Mouse (Mus musculus): ENCODE data around the gene Rars. TPM values are rescaled to one million over a fixed set of nuclear protein-coding genes. Genes with fewer than 3 reads are reported as not detected.
"Not testable (repeated sequence)": the region's sequence is repeated elsewhere in the genome, so short reads cannot be mapped to it uniquely, and the experiment has no call there.

The Rars gene
- polyA plus RNA-seq, 1 experiment from 2014 or later, result 71.9 TPM

DNA sequence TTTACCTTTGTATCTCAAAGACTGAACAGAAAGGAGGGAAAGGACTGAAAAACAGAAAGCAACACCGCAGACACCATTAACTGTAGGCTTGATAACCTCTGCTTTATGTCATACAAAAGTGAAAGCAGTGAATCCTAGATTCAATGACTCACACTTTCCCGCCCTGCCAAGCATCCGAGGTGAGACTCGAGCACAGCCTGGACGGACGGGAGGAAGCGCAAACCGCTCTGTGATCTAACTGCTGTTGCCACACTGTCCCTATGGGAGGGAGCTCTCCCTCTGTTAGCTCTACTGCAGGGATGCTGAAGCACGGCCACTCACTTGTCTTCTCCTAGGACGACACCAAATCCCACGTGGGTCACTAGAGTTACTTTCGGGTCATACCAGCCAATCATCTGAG lies 18.0 kb downstream of the Rars start:
- 92% methylated on average over 12 of the region's 12 CpGs for WGBS
- H3K27me3 ChIP-seq (ENCODE audit: control insufficient read depth, insufficient read depth, low read depth, low read length), result no peaks in the 10 kb centered on the region
- ATAC-seq, result no peak
- H3K4me2 ChIP-seq (ENCODE audit: low read length), result no peak overlapping the region
- H3K4me3 ChIP-seq (ENCODE audit: low read depth, low read length), result no peak overlapping the region
- no peak overlapping the region for H3K27ac ChIP-seq (ENCODE audit: low read length)
- peaks cover 33% of the 10 kb centered on the region for H3K36me3 ChIP-seq (ENCODE audit: control insufficient read depth, insufficient read depth, low read length)
- no peaks in the 10 kb centered on the region for H3K9me3 ChIP-seq (replicated peaks; ENCODE audit: control insufficient read depth, low read length, poor library complexity, severe bottlenecking)
- H3K9ac ChIP-seq (ENCODE audit: low read depth, low read length), result no peak overlapping the region
- no peaks in the 10 kb centered on the region for H3K4me1 ChIP-seq (ENCODE audit: control insufficient read depth, insufficient read depth, low read length)

GRCm38 (mm10) chr11:35811458-35811857 lies 22.8 kb downstream of the Rars start:
- H3K4me2 ChIP-seq (ENCODE audit: low read length), result no peak overlapping the region
- H3K27me3 ChIP-seq (ENCODE audit: control insufficient read depth, insufficient read depth, low read depth, low read length), result no peaks in the 10 kb centered on the region
- no peak overlapping the region for H3K27ac ChIP-seq (ENCODE audit: low read length)
- ATAC-seq, result no peak
- 91% methylated on average over 10 of the region's 10 CpGs for WGBS
- no peak overlapping the region for H3K9ac ChIP-seq (ENCODE audit: low read depth, low read length)
- H3K36me3 ChIP-seq (ENCODE audit: control insufficient read depth, insufficient read depth, low read length), result peaks cover 32% of the 10 kb centered on the region
- no peak overlapping the region for H3K4me3 ChIP-seq (ENCODE audit: low read depth, low read length)
- H3K4me1 ChIP-seq (ENCODE audit: control insufficient read depth, insufficient read depth, low read length), result no peaks in the 10 kb centered on the region
- H3K9me3 ChIP-seq (replicated peaks; ENCODE audit: control insufficient read depth, low read length, poor library complexity, severe bottlenecking), result no peaks in the 10 kb centered on the region

- H3K4me3 ChIP-seq (ENCODE audit: low read depth, low read length), result no peak overlapping the region
- no peaks in the 10 kb centered on the region for H3K9me3 ChIP-seq (replicated peaks; ENCODE audit: control insufficient read depth, low read length, poor library complexity, severe bottlenecking)
- ATAC-seq, result no peak
- H3K27me3 ChIP-seq (ENCODE audit: control insufficient read depth, insufficient read depth, low read depth, low read length), result no peaks in the 10 kb centered on the region
- no peak overlapping the region for H3K27ac ChIP-seq (ENCODE audit: low read length)
- no peaks in the 10 kb centered on the region for H3K36me3 ChIP-seq (ENCODE audit: control insufficient read depth, insufficient read depth, low read length)
- H3K4me2 ChIP-seq (ENCODE audit: low read length), result no peak overlapping the region
- H3K4me1 ChIP-seq (ENCODE audit: control insufficient read depth, insufficient read depth, low read length), result peaks cover 16% of the 10 kb centered on the region
- WGBS, result 78% methylated on average over 5 of the region's 5 CpGs
- H3K9ac ChIP-seq (ENCODE audit: low read depth, low read length), result no peak overlapping the region
These were observed 33.0 kb downstream of the Rars start for GRCm38 (mm10) chr11:35801332-35801731.

DNA sequence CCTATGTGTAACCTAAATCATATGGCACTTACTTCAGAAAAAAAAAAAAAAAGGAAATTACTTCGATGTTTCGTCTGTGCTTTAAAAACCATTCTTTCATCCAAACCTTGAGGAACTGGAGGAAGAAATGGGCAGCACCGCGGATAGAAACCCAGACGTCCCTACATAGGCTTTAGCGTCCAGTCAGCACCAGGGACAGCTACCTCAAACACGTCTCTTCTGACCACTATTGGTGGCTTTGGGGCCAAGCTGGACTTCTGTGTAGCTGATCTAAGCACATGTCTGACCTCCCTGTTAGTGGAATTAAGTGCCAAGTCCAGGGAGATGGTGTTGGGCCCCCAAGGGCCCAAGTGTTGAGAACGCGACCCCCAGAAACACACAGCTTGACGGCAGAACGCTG lies 35.4 kb downstream of the Rars start, which contains the start of gene Fbll1:
Fbll1 (minus strand) TSS at position 11 of the 400 bp plus-strand sequence.
- WGBS, result 6% methylated on average over 11 of the region's 11 CpGs
- no peaks in the 10 kb centered on the region for H3K36me3 ChIP-seq (ENCODE audit: control insufficient read depth, insufficient read depth, low read length)
- H3K27me3 ChIP-seq (ENCODE audit: control insufficient read depth, insufficient read depth, low read depth, low read length), result no peaks in the 10 kb centered on the region
- H3K4me3 ChIP-seq (ENCODE audit: low read depth, low read length), result peak within 1 kb of the TSS; percentile 82
- H3K4me2 ChIP-seq (ENCODE audit: low read length), result peak within 1 kb of the TSS; percentile 86
- ATAC-seq, result peak; percentile 29; the same call in 1 of the 2 replicates
- H3K4me1 ChIP-seq (ENCODE audit: control insufficient read depth, insufficient read depth, low read length), result peaks cover 16% of the 10 kb centered on the region
- no peaks in the 10 kb centered on the region for H3K9me3 ChIP-seq (replicated peaks; ENCODE audit: control insufficient read depth, low read length, poor library complexity, severe bottlenecking)
- peak within 1 kb of the TSS; percentile 90 for H3K9ac ChIP-seq (ENCODE audit: low read depth, low read length)
- peak within 1 kb of the TSS; percentile 94 for H3K27ac ChIP-seq (ENCODE audit: low read length)

DNA sequence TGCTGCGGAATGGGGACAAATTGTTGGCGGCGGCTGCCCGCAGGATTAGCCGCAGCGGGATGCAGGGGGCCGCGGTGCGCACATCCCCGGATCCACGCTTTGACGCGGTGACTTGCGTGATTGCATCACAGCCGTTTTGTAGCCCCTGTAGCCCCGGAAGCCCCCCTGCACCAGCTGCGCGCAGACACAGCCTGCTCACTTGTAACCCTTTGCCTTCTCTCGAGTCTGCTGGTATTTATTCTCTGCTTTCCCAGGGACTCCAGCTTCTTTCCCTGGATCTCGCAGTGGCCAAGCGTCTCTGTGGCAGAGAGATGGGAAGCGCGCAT lies 35.8 kb downstream of the Rars start:
- no peaks in the 10 kb centered on the region for H3K36me3 ChIP-seq (ENCODE audit: control insufficient read depth, insufficient read depth, low read length)
- H3K27me3 ChIP-seq (ENCODE audit: control insufficient read depth, insufficient read depth, low read depth, low read length), result no peaks in the 10 kb centered on the region
- H3K4me1 ChIP-seq (ENCODE audit: control insufficient read depth, insufficient read depth, low read length), result peaks cover 16% of the 10 kb centered on the region
- peak overlapping the region; percentile 94 for H3K27ac ChIP-seq (ENCODE audit: low read length)
- ATAC-seq, result peak; percentile 97
- 1% methylated on average over 22 of the region's 23 CpGs for WGBS
- H3K9ac ChIP-seq (ENCODE audit: low read depth, low read length), result peak overlapping the region; percentile 90
- H3K4me2 ChIP-seq (ENCODE audit: low read length), result peak overlapping the region; percentile 86
- peak overlapping the region; percentile 82 for H3K4me3 ChIP-seq (ENCODE audit: low read depth, low read length)
- no peaks in the 10 kb centered on the region for H3K9me3 ChIP-seq (replicated peaks; ENCODE audit: control insufficient read depth, low read length, poor library complexity, severe bottlenecking)

DNA sequence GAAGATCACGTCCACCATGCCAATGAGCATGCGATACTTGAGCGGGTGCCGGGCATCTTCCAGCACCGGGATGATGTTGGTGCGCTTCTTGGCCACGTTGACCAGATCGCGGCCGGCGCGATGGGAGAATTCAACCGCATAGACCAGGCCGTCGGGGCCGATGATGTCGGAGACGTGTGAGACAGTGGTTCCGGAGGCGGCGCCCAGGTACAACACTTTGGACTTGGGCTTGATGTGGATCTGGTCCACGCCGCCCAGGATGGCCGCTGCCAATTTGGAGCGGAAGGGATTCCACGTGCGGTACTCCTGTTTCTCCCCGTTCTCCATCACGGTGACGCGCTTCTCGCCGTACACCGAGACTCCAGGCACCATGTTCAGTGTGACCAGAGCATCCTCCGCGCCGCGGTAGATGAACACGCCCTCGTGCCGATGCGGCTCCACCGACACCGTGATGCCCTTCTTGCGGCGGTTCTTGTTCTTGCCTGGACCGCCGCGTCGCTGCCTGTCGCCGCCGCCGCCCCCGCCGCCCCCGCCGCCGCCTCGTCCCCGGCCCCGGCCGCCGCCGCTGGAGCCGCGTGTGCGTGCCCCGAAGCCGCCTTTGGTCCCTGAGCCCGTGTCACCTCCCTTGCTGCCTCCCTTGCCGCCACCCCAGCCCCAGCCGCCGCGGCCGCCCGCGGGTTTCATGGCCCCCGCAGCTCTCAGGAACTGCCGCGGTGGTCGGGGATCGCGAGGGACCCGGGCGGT lies 36.4 kb downstream of the Rars start:
- peak overlapping the region; percentile 82 for H3K4me3 ChIP-seq (ENCODE audit: low read depth, low read length)
- peak overlapping the region; percentile 90 for H3K9ac ChIP-seq (ENCODE audit: low read depth, low read length)
- H3K27ac ChIP-seq (ENCODE audit: low read length), result peak overlapping the region; percentile 94
- no peaks in the 10 kb centered on the region for H3K36me3 ChIP-seq (ENCODE audit: control insufficient read depth, insufficient read depth, low read length)
- peak; percentile 81 for ATAC-seq
- H3K4me1 ChIP-seq (ENCODE audit: control insufficient read depth, insufficient read depth, low read length), result peaks cover 16% of the 10 kb centered on the region
- no peaks in the 10 kb centered on the region for H3K9me3 ChIP-seq (replicated peaks; ENCODE audit: control insufficient read depth, low read length, poor library complexity, severe bottlenecking)
- WGBS, result 2% methylated on average over 63 of the region's 86 CpGs
- H3K27me3 ChIP-seq (ENCODE audit: control insufficient read depth, insufficient read depth, low read depth, low read length), result no peaks in the 10 kb centered on the region
- H3K4me2 ChIP-seq (ENCODE audit: low read length), result peak overlapping the region; percentile 86

GRCm38 (mm10) chr11:35792800-35793199 lies 41.5 kb downstream of the Rars start:
- 80% methylated on average over 5 of the region's 5 CpGs for WGBS
- not testable (repeated sequence) for H3K4me3 ChIP-seq (ENCODE audit: low read depth, low read length); H3K9ac ChIP-seq (ENCODE audit: low read depth, low read length); H3K36me3 ChIP-seq (ENCODE audit: control insufficient read depth, insufficient read depth, low read length); H3K4me2 ChIP-seq (ENCODE audit: low read length); H3K27me3 ChIP-seq (ENCODE audit: control insufficient read depth, insufficient read depth, low read depth, low read length); ATAC-seq; H3K27ac ChIP-seq (ENCODE audit: low read length); H3K9me3 ChIP-seq (replicated peaks; ENCODE audit: control insufficient read depth, low read length, poor library complexity, severe bottlenecking)
- H3K4me1 ChIP-seq (ENCODE audit: control insufficient read depth, insufficient read depth, low read length), result peaks cover 12% of the 10 kb centered on the region

DNA sequence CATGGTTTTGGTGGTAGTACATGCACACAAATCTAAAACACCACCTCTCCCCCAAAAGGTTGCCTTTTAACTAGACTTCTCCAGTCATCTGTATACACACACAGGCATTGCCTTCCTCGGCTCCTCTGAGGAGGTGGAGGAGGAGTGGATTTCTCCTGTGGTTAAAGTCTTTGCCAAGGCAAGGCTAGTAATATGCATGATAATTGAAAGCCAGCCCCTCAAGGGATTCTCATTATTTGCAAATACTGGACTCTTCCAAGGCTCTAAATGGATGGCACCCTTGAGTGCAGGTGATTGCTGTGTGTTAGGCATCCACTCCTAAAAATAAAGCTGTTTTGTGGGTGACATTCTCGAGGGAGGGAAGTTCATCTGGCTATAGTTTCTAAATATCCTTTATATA lies 45.9 kb downstream of the Rars start:
- WGBS, result 46% methylated on average over 2 of the region's 2 CpGs
- Histone ChIP-seq H3K27ac (ENCODE audit: low read length) (no peak overlapping the region), H3K36me3 (ENCODE audit: control insufficient read depth, insufficient read depth, low read length) (peaks cover 16% of the 10 kb centered on the region)

GRCm38 (mm10) chr11:35784537-35784936 lies 49.8 kb downstream of the Rars start:
- WGBS, result 98% methylated on average over 4 of the region's 4 CpGs
- no peaks in the 10 kb centered on the region for H3K9me3 ChIP-seq (replicated peaks; ENCODE audit: control insufficient read depth, low read length, poor library complexity, severe bottlenecking)
- H3K36me3 ChIP-seq (ENCODE audit: control insufficient read depth, insufficient read depth, low read length), result peaks cover 28% of the 10 kb centered on the region
- no peak overlapping the region for H3K4me2 ChIP-seq (ENCODE audit: low read length)
- no peak overlapping the region for H3K4me3 ChIP-seq (ENCODE audit: low read depth, low read length)
- no peak overlapping the region for H3K9ac ChIP-seq (ENCODE audit: low read depth, low read length)
- no peaks in the 10 kb centered on the region for H3K27me3 ChIP-seq (ENCODE audit: control insufficient read depth, insufficient read depth, low read depth, low read length)
- H3K4me1 ChIP-seq (ENCODE audit: control insufficient read depth, insufficient read depth, low read length), result no peaks in the 10 kb centered on the region
- no peak for ATAC-seq
- H3K27ac ChIP-seq (ENCODE audit: low read length), result no peak overlapping the region

More for the DNA sequence above, 45.9 kb downstream of the Rars start:
- no peaks in the 10 kb centered on the region for H3K9me3 ChIP-seq (replicated peaks; ENCODE audit: control insufficient read depth, low read length, poor library complexity, severe bottlenecking)
- H3K4me2 ChIP-seq (ENCODE audit: low read length), result no peak overlapping the region
- H3K4me1 ChIP-seq (ENCODE audit: control insufficient read depth, insufficient read depth, low read length), result no peaks in the 10 kb centered on the region
- no peak for ATAC-seq
- no peaks in the 10 kb centered on the region for H3K27me3 ChIP-seq (ENCODE audit: control insufficient read depth, insufficient read depth, low read depth, low read length)
- H3K4me3 ChIP-seq (ENCODE audit: low read depth, low read length), result no peak overlapping the region
- H3K9ac ChIP-seq (ENCODE audit: low read depth, low read length), result no peak overlapping the region
